Mouse (Mus musculus) MEL (cell line): ENCODE measurements around the gene Ctrb1. TPM values are rescaled to one million over a fixed set of nuclear protein-coding genes. Genes with fewer than 3 reads are reported as not detected.

Experiments used
- DNase-seq: peaks from one replicate; pipeline ENCODE4 v3.0.0; 2011; ENCODE audit warnings: low read depth, low spot score
- H3K27ac ChIP-seq: 2 replicates; pipeline ENCODE4 v1.5.1; 2012; ENCODE audit warnings: low read depth, mild to moderate bottlenecking, control low read depth, low read length, moderate library complexity; ENCODE audit not compliant: control insufficient read depth
- H3K27me3 ChIP-seq, 2 experiments: fragments of 150-350 bp in 1 of 2; sonication (generic) in 1 of 2; 2 replicates each; pipeline ENCODE4 v1.6.1; 2012; ENCODE audit warnings: low read length in 2 of 2, mild to moderate bottlenecking in 2 of 2, improper control_type of control experiment in 1 of 2, moderate library complexity in 1 of 2; ENCODE audit not compliant: insufficient read depth in 2 of 2, control insufficient read depth in 1 of 2
- H3K36me3 ChIP-seq, 2 experiments: 2 replicates each; pipeline ENCODE4 v1.6.1; 2012 to 2014; ENCODE audit warnings: low read length in 2 of 2, improper control_type of control experiment in 1 of 2, inconsistent platforms in 1 of 2, mild to moderate bottlenecking in 1 of 2; ENCODE audit not compliant: insufficient read depth in 2 of 2, control insufficient read depth in 1 of 2
- H3K4me1 ChIP-seq, 2 experiments: fragments of 150-350 bp in 1 of 2; sonication (generic) in 1 of 2; 2 replicates each; pipeline ENCODE4 v1.6.1; 2012; ENCODE audit warnings: low read length in 2 of 2, improper control_type of control experiment in 1 of 2, mild to moderate bottlenecking in 1 of 2; ENCODE audit not compliant: insufficient read depth in 2 of 2, control insufficient read depth in 1 of 2
- H3K4me3 ChIP-seq, 2 experiments: fragments of 150-350 bp in 1 of 2; sonication (generic) in 1 of 2; 2 replicates each; pipeline ENCODE4 v1.5.1; 2012; ENCODE audit warnings: low read depth in 2 of 2, low read length in 2 of 2, mild to moderate bottlenecking in 2 of 2, moderate library complexity in 2 of 2, control low read depth in 1 of 2, improper control_type of control experiment in 1 of 2; ENCODE audit not compliant: control insufficient read depth in 1 of 2, insufficient read depth in 1 of 2
- H3K79me2 ChIP-seq: 2 replicates; pipeline ENCODE4 v1.6.1; 2012; ENCODE audit warnings: mild to moderate bottlenecking, low read length, moderate library complexity; ENCODE audit not compliant: control insufficient read depth, poor library complexity, insufficient read depth
- H3K9ac ChIP-seq: 2 replicates; pipeline ENCODE4 v1.6.1; 2012; ENCODE audit warnings: low read depth, mild to moderate bottlenecking, control low read depth, low read length, moderate library complexity; ENCODE audit not compliant: control insufficient read depth, poor library complexity, severe bottlenecking
- H3K9me3 ChIP-seq: fragments of 150-350 bp; sonication (generic); replicated peaks from 2 replicates; pipeline ENCODE4 v1.6.1; 2012; ENCODE audit warnings: mild to moderate bottlenecking, low read length, improper control_type of control experiment, moderate library complexity; ENCODE audit not compliant: insufficient read depth
- BHLHE40 ChIP-seq: IDR thresholded peaks from 2 replicates; pipeline ENCODE4 v1.6.1; 2012; ENCODE audit warnings: low read depth, mild to moderate bottlenecking, inconsistent platforms, low read length, improper control_type of control experiment, borderline replicate concordance
- CHD1 ChIP-seq: IDR thresholded peaks from 2 replicates; pipeline ENCODE4 v1.6.1; 2012; ENCODE audit warnings: low read depth, mild to moderate bottlenecking, inconsistent platforms, low read length, improper control_type of control experiment
- CHD2 ChIP-seq: IDR thresholded peaks from 2 replicates; pipeline ENCODE4 v1.6.1; 2011; ENCODE audit warnings: low read length, improper control_type of control experiment
- E2F4 ChIP-seq: IDR thresholded peaks from 2 replicates; pipeline ENCODE4 v1.6.1; 2011; ENCODE audit warnings: low read depth, low read length, improper control_type of control experiment, borderline replicate concordance
- EP300 ChIP-seq, 2 experiments: IDR thresholded peaks; 2 replicates each; pipeline ENCODE4 v1.6.1; 2011; ENCODE audit warnings: improper control_type of control experiment in 2 of 2, low read length in 2 of 2, low read depth in 1 of 2, mild to moderate bottlenecking in 1 of 2
- ETS1 ChIP-seq: IDR thresholded peaks from 2 replicates; pipeline ENCODE4 v1.6.1; 2012; ENCODE audit warnings: low read depth, mild to moderate bottlenecking, inconsistent platforms, low read length, improper control_type of control experiment, moderate library complexity
- GABPA ChIP-seq: IDR thresholded peaks from 2 replicates; pipeline ENCODE4 v1.6.1; 2012; ENCODE audit warnings: low read depth, mild to moderate bottlenecking, inconsistent platforms, low read length, improper control_type of control experiment, moderate library complexity
- HCFC1 ChIP-seq: IDR thresholded peaks from 2 replicates; pipeline ENCODE4 v1.6.1; 2012; ENCODE audit warnings: low read depth, mild to moderate bottlenecking, inconsistent platforms, low read length, improper control_type of control experiment, moderate library complexity
- JUND ChIP-seq: IDR thresholded peaks from 2 replicates; pipeline ENCODE4 v1.6.1; 2011; ENCODE audit warnings: low read depth, mild to moderate bottlenecking, improper control_type of control experiment, low read length
- MAFK ChIP-seq: IDR thresholded peaks from 2 replicates; pipeline ENCODE4 v1.6.1; 2011; ENCODE audit warnings: low read depth, mild to moderate bottlenecking, low read length, improper control_type of control experiment, borderline replicate concordance
- MAX ChIP-seq: IDR thresholded peaks from 2 replicates; pipeline ENCODE4 v1.6.1; 2011; ENCODE audit warnings: low read length, improper control_type of control experiment
- MAZ ChIP-seq: IDR thresholded peaks from 2 replicates; pipeline ENCODE4 v1.6.1; 2012; ENCODE audit warnings: low read depth, mild to moderate bottlenecking, inconsistent platforms, low read length, improper control_type of control experiment
- MXI1 ChIP-seq: IDR thresholded peaks from 2 replicates; pipeline ENCODE4 v1.6.1; 2011; ENCODE audit warnings: mild to moderate bottlenecking, low read depth, low read length, improper control_type of control experiment
- MYB ChIP-seq: IDR thresholded peaks from 2 replicates; pipeline ENCODE4 v1.6.1; 2011; ENCODE audit warnings: mild to moderate bottlenecking, low read depth, low read length, improper control_type of control experiment
- MYC ChIP-seq: IDR thresholded peaks from 2 replicates; pipeline ENCODE4 v1.6.1; 2011; ENCODE audit warnings: low read depth, mild to moderate bottlenecking, low read length, improper control_type of control experiment, moderate library complexity
- POLR2A ChIP-seq, 2 experiments: IDR thresholded peaks; 2 replicates each; pipeline ENCODE4 v1.6.1; 2011 to 2012; ENCODE audit warnings: low read length in 2 of 2, mild to moderate bottlenecking in 2 of 2, control low read depth in 1 of 2, improper control_type of control experiment in 1 of 2, low read depth in 1 of 2, moderate library complexity in 1 of 2; ENCODE audit not compliant: control insufficient read depth in 1 of 2, insufficient read depth in 1 of 2, poor library complexity in 1 of 2
- POLR2AphosphoS2 ChIP-seq: IDR thresholded peaks from 2 replicates; pipeline ENCODE4 v1.6.1; 2011; ENCODE audit warnings: low read length, improper control_type of control experiment
- POLR2AphosphoS5 ChIP-seq: IDR thresholded peaks from 2 replicates; pipeline ENCODE4 v1.6.1; 2012; ENCODE audit warnings: low read depth, borderline replicate concordance, mild to moderate bottlenecking, inconsistent platforms, low read length, moderate library complexity, mixed read lengths
- RAD21 ChIP-seq: IDR thresholded peaks from 2 replicates; pipeline ENCODE4 v1.6.1; 2011; ENCODE audit warnings: mild to moderate bottlenecking, low read depth, low read length, improper control_type of control experiment
- RCOR1 ChIP-seq: IDR thresholded peaks from 2 replicates; pipeline ENCODE4 v1.6.1; 2012; ENCODE audit warnings: low read depth, mild to moderate bottlenecking, inconsistent platforms, low read length, improper control_type of control experiment
- SMC3 ChIP-seq: IDR thresholded peaks from 2 replicates; pipeline ENCODE4 v1.6.1; 2011; ENCODE audit warnings: low read depth, low read length, improper control_type of control experiment
- TBP ChIP-seq: IDR thresholded peaks from 2 replicates; pipeline ENCODE4 v1.8.0; 2011; ENCODE audit warnings: low read depth, low read length, improper control_type of control experiment
- TCF12 ChIP-seq: IDR thresholded peaks from 2 replicates; pipeline ENCODE4 v1.6.1; 2014; ENCODE audit warnings: low read depth, mild to moderate bottlenecking, inconsistent platforms, low read length, improper control_type of control experiment, moderate library complexity
- UBTF ChIP-seq: IDR thresholded peaks from 2 replicates; pipeline ENCODE4 v1.6.1; 2012; ENCODE audit warnings: low read depth, mild to moderate bottlenecking, inconsistent platforms, low read length, improper control_type of control experiment, moderate library complexity, borderline replicate concordance; ENCODE audit not compliant: insufficient read depth
- USF1 ChIP-seq: IDR thresholded peaks from 2 replicates; pipeline ENCODE4 v1.6.1; 2014; ENCODE audit warnings: low read depth, mild to moderate bottlenecking, inconsistent platforms, low read length, improper control_type of control experiment, moderate library complexity
- USF2 ChIP-seq, 2 experiments: IDR thresholded peaks; 2 replicates each; pipeline ENCODE4 v1.6.1; 2011 to 2012; ENCODE audit warnings: improper control_type of control experiment in 2 of 2, low read length in 2 of 2, borderline replicate concordance in 1 of 2, inconsistent platforms in 1 of 2, low read depth in 1 of 2, mild to moderate bottlenecking in 1 of 2; ENCODE audit not compliant: insufficient read depth in 1 of 2
- ZC3H11A ChIP-seq: IDR thresholded peaks from 2 replicates; pipeline ENCODE4 v1.6.1; 2012; ENCODE audit warnings: low read depth, mild to moderate bottlenecking, inconsistent platforms, low read length, improper control_type of control experiment
- ZMIZ1 ChIP-seq: IDR thresholded peaks from 2 replicates; pipeline ENCODE4 v1.6.1; 2012; ENCODE audit warnings: low read depth, mild to moderate bottlenecking, inconsistent platforms, low read length, improper control_type of control experiment, moderate library complexity
- polyA plus RNA-seq, 2 experiments: library from polyadenylated mRNA; stranded (reverse) in 1 of 2; unstranded in 1 of 2; fragments of >175 nt in 1 of 2; fragments of >200 nt in 1 of 2; gene quantifications; 2 replicates each; pipeline versions ENCODE4 v1.2.1 to v1.2.4; 2012; ENCODE audit warnings: low replicate concordance in 2 of 2, low read depth in 1 of 2; ENCODE audit not compliant: insufficient read length in 2 of 2, insufficient read depth in 1 of 2, missing spikeins in 1 of 2
- total RNA-seq: library from RNA; depleted of rRNA; stranded (reverse); fragments of 300-350 nt; gene quantifications from 2 replicates; pipeline ENCODE4 v1.2.3, GENCODE M21; 2012

Gene Ctrb1
- total and polyA plus RNA-seq, 3 experiments = not detected

DNA sequence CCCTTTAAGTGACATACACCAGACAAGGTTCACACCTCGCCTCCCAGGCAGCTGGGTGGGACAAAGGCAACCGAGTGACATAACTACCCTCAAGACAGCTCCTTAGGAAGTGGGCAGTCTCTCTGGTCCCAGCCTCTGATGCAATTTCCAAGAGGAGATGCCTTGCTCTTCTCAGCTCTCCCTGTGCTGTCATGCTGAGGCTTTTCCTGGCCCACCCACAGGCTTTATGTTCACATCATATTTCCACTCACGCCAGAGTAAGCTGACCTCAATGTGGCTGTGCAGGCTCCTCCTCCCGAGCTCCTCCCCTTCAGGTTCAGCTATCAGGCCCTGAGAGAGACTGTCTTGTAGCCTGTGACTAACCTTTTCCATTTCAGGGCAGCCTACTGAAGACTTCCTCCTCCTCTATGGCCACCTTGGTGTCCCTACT lies 29.3 kb upstream of the Ctrb1 start:
- no peaks in the 10 kb centered on the region for H3K27me3 ChIP-seq
- DNase-seq = no peak
- no peaks in the 10 kb centered on the region for H3K79me2 ChIP-seq
- H3K4me1 ChIP-seq = peaks cover 9 to 13% of the 10 kb centered on the region in 2 experiments
- no peak for TF ChIP-seq USF2 (IDR thresholded peaks at IDR 0.05; ENCODE audit: borderline replicate concordance in 1 of 2, insufficient read depth in 1 of 2, low read depth in 1 of 2, low read length in 2 of 2)
- no peak for TF ChIP-seq CHD2
- TF ChIP-seq POLR2AphosphoS2 = no peak
- no peak for TF ChIP-seq MYB
- TF ChIP-seq SMC3 = no peak
- no peak for TF ChIP-seq RAD21
- no peak for TF ChIP-seq E2F4
- no peak for TF ChIP-seq POLR2A (IDR thresholded peaks at IDR 0.05; ENCODE audit: control insufficient read depth in 1 of 2, insufficient read depth in 1 of 2, low read depth in 1 of 2, low read length in 2 of 2, poor library complexity in 1 of 2)
- TF ChIP-seq UBTF = no peak
- no peak for TF ChIP-seq RCOR1
- no peak for TF ChIP-seq ZC3H11A
- TF ChIP-seq TCF12 = no peak
- TF ChIP-seq ETS1 = no peak
- no peak for TF ChIP-seq MAX
- no peak for TF ChIP-seq JUND
- no peak for TF ChIP-seq ZMIZ1
- no peak for TF ChIP-seq BHLHE40
- H3K4me3 ChIP-seq = no peak overlapping the region
- no peak overlapping the region for H3K27ac ChIP-seq
- H3K36me3 ChIP-seq = peaks cover 0 to 7% of the 10 kb centered on the region in 2 experiments; a peak in 2 of 4 replicates
- no peak overlapping the region for H3K9ac ChIP-seq
- no peaks in the 10 kb centered on the region for H3K9me3 ChIP-seq

DNA sequence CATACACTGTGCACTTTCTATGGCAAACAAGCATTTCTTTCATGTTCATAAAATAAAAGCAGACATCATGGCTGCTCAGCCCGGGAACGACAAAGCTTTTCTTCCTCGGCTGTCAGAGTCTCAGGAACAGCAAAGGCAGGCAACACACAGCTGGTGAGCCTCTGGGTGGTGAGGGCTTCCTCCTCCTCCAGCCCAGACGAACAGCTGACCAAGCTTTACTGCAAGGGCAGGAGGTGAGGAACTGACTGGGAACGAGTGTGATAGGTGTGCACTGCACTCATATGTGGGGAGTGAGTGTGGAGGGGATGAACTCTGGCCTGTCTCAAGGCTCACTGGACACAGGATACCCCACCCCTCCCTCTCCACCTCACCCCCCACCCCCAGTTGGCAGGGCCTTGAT lies 28.1 kb upstream of the Ctrb1 start:
- Histone ChIP-seq H3K27ac (no peak overlapping the region), H3K9ac (no peak overlapping the region), H3K4me1 (peaks cover 9 to 13% of the 10 kb centered on the region in 2 experiments), H3K9me3 (no peaks in the 10 kb centered on the region), H3K36me3 (peaks cover 0 to 7% of the 10 kb centered on the region in 2 experiments; a peak in 2 of 4 replicates), H3K4me3 (no peak overlapping the region), H3K27me3 (no peaks in the 10 kb centered on the region), H3K79me2 (no peaks in the 10 kb centered on the region)
- DNase-seq = no peak
- TF ChIP-seq TBP = no peak
- TF ChIP-seq BHLHE40 = no peak
- TF ChIP-seq USF2 (IDR thresholded peaks at IDR 0.05; ENCODE audit: borderline replicate concordance in 1 of 2, insufficient read depth in 1 of 2, low read depth in 1 of 2, low read length in 2 of 2) = no peak
- TF ChIP-seq RAD21 = no peak
- no peak for TF ChIP-seq MAZ
- TF ChIP-seq CHD1 = no peak
- TF ChIP-seq HCFC1 = no peak
- TF ChIP-seq USF1 = no peak
- TF ChIP-seq MAX = no peak
- TF ChIP-seq MYC = no peak
- TF ChIP-seq E2F4 = no peak
- TF ChIP-seq POLR2AphosphoS5 = no peak
- no peak for TF ChIP-seq MXI1
- no peak for TF ChIP-seq POLR2AphosphoS2
- no peak for TF ChIP-seq GABPA
- no peak for TF ChIP-seq MAFK
- TF ChIP-seq CHD2 = no peak
- no peak for TF ChIP-seq EP300 (IDR thresholded peaks at IDR 0.05; ENCODE audit: low read depth in 1 of 2, low read length in 2 of 2)
- no peak for TF ChIP-seq TCF12
